Mouse (Mus musculus) kidney, adult 2 months (tissue): ENCODE measurements around the gene Fam155a.

ENCODE experiments used
- CTCF ChIP-seq: fragments of 200-500 bp; conservative IDR thresholded peaks from 2 replicates; pipeline ENCODE4 v1.5.1; 2011; ENCODE audit warnings: low read depth, mild to moderate bottlenecking, control low read depth, low read length, moderate library complexity, mixed read lengths; ENCODE audit not compliant: insufficient read depth, insufficient read length
- POLR2A ChIP-seq: fragments of 200-500 bp; IDR thresholded peaks from one replicate; pipeline ENCODE4 v1.6.1; 2011; ENCODE audit warnings: low read depth, low read length, control low read depth

DNA sequence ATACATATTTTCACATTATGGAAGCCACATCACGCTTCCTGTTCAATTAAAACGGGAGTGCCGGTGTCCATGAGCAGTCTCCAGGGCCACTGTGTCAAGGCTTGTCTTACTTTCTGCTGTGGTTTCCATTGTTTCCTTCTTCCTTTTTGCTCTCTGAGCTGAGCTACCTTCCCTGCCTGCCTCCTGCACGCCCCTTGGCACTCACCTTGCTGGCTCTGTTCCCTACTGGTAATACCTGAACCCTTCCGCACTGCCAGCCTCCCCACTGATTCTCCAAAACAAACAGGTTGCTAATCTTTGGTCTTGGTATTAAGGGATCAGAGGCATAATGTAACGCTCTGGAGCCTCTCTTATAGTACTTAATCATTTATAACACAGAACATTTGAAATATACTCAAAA is 403.2 kb downstream of the Fam155a start:
- TF ChIP-seq POLR2A (no peak), CTCF (no peak)
